Mouse (Mus musculus) hindbrain, postnatal 0 days (tissue): Measurements from ENCODE around the gene Cdc20. TPM values are rescaled to one million over a fixed set of nuclear protein-coding genes. Genes with fewer than 3 reads are reported as not detected.

Experiments
- ATAC-seq: fragments of 200-750 bp; cut with Nextera tagmentation; 2 replicates; pipeline ENCODE4 v1.8.0; 2017; ENCODE audit warnings: mild to moderate bottlenecking, moderate TSS enrichment, moderate library complexity
- DNase-seq: peaks from one replicate; pipeline ENCODE4 v3.0.0-alpha.2; 2015; ENCODE audit warnings: low spot score
- H3K27ac ChIP-seq: fragments of 300-500 bp; sonication (generic); 2 replicates; pipeline ENCODE4 v1.5.1; 2014; ENCODE audit warnings: mild to moderate bottlenecking
- H3K27me3 ChIP-seq: fragments of 300-500 bp; sonication (generic); 2 replicates; pipeline ENCODE4 v1.6.1; 2014; ENCODE audit warnings: low read length, mixed read lengths; ENCODE audit not compliant: insufficient read depth
- H3K36me3 ChIP-seq: fragments of 300-500 bp; sonication (generic); 2 replicates; pipeline ENCODE4 v1.6.1; 2014; ENCODE audit warnings: low read length, mixed read lengths; ENCODE audit not compliant: insufficient read depth
- H3K4me1 ChIP-seq: fragments of 300-500 bp; sonication (generic); 2 replicates; pipeline ENCODE4 v1.6.1; 2014; ENCODE audit warnings: antibody characterized with exemption, low read length, mixed read lengths; ENCODE audit not compliant: insufficient read depth
- H3K4me2 ChIP-seq: fragments of 300-500 bp; sonication (generic); 2 replicates; pipeline ENCODE4 v1.6.1; 2014; ENCODE audit warnings: low read depth, mild to moderate bottlenecking, low read length, moderate library complexity, mixed read lengths
- H3K4me3 ChIP-seq: fragments of 300-500 bp; sonication (generic); 2 replicates; pipeline ENCODE4 v1.5.1; 2014; ENCODE audit warnings: low read length
- H3K9ac ChIP-seq: fragments of 300-500 bp; sonication (generic); replicated peaks from 2 replicates; pipeline ENCODE4 v1.6.1; 2014; ENCODE audit warnings: mild to moderate bottlenecking, low read length, moderate library complexity, mixed read lengths
- H3K9me3 ChIP-seq: fragments of 300-500 bp; sonication (generic); 2 replicates; pipeline ENCODE4 v1.6.1; 2016; ENCODE audit warnings: low read length, mixed read lengths
- CTCF ChIP-seq: IDR thresholded peaks from 2 replicates; pipeline ENCODE4 v1.5.1; 2016; ENCODE audit warnings: antibody characterized with exemption, control low read depth, low read depth
- WGBS: fragments of 180-500 bp; shearing (Covaris S2); extraction: QIAGEN DNeasy Blood & Tissue Kit; methylation state at CpG from one replicate; pipeline ENCODE4 v1.1.7; 2014; 5-methylcytosine and 5-hydroxymethylcytosine counted together
- polyA plus RNA-seq: library from polyadenylated mRNA; unstranded; fragments of >200 nt; fragmentation: Nextera tagmentation; extraction: Ambion mirVana; gene quantifications from 2 replicates; pipeline ENCODE4 v1.2.1, GENCODE M21; 2015
- total RNA-seq: library from RNA; depleted of rRNA; stranded (reverse); fragments of >200 nt; gene quantifications from 2 replicates; pipeline ENCODE4 v1.2.3, GENCODE M21; 2014; rRNA removed

Cdc20 gene
- total and polyA plus RNA-seq, 2 experiments from 2014 or later: 36.3 to 40.7 TPM

- ATAC-seq: no peak
- no peaks in the 10 kb centered on the region for H3K4me1 ChIP-seq
- H3K4me2 ChIP-seq: no peak overlapping the region
- WGBS: 96% methylated on average over 6 of the region's 6 CpGs
- H3K36me3 ChIP-seq: peaks cover 79% of the 10 kb centered on the region
- no peak for TF ChIP-seq CTCF
- no peak for DNase-seq
- H3K9me3 ChIP-seq: no peaks in the 10 kb centered on the region
- no peaks in the 10 kb centered on the region for H3K27me3 ChIP-seq
- H3K9ac ChIP-seq: no peak overlapping the region
- no peak overlapping the region for H3K27ac ChIP-seq
- no peak overlapping the region for H3K4me3 ChIP-seq
Observed at GRCm38 (mm10) chr4:118394505-118394904, 42.6 kb downstream of the Cdc20 start.

DNA sequence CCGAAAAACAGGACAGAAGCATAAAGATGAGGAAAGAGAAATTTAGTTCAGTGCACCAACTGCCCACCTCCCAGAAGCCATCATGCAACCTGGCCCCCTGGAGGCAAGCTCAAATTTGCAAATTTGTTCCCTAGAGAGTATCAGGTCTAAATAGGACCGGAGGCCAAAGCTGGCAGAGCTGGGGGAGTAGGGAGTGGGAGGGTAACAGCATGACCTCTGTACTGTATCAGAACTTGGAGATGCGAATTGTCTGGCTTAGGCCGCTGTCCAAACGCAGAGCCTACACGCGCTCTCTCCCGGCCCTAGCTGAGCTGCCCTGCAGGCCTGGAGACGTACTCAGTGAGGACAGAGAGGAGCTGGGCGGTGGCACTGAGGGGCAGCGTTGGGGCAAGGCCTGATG, 47.0 kb downstream of the Cdc20 start:
- H3K4me3 ChIP-seq: no peak overlapping the region
- H3K27ac ChIP-seq: no peak overlapping the region
- DNase-seq: no peak
- H3K27me3 ChIP-seq: no peaks in the 10 kb centered on the region
- no peak for TF ChIP-seq CTCF
- no peaks in the 10 kb centered on the region for H3K9me3 ChIP-seq
- peaks cover 88% of the 10 kb centered on the region for H3K36me3 ChIP-seq
- no peak overlapping the region for H3K4me2 ChIP-seq
- WGBS: 93% methylated on average over 11 of the region's 11 CpGs
- no peaks in the 10 kb centered on the region for H3K4me1 ChIP-seq
- no peak overlapping the region for H3K9ac ChIP-seq
- ATAC-seq: no peak

GRCm38 (mm10) chr4:118387316-118387715, 49.8 kb downstream of the Cdc20 start:
- TF ChIP-seq CTCF: no peak
- Histone ChIP-seq H3K27ac (no peak overlapping the region), H3K4me2 (no peak overlapping the region), H3K4me3 (no peak overlapping the region), H3K27me3 (no peaks in the 10 kb centered on the region), H3K4me1 (no peaks in the 10 kb centered on the region), H3K9me3 (no peaks in the 10 kb centered on the region), H3K9ac (no peak overlapping the region), H3K36me3 (peaks cover 95% of the 10 kb centered on the region)
- no peak for DNase-seq
- 90% methylated on average over 8 of the region's 8 CpGs for WGBS
- ATAC-seq: no peak

DNA sequence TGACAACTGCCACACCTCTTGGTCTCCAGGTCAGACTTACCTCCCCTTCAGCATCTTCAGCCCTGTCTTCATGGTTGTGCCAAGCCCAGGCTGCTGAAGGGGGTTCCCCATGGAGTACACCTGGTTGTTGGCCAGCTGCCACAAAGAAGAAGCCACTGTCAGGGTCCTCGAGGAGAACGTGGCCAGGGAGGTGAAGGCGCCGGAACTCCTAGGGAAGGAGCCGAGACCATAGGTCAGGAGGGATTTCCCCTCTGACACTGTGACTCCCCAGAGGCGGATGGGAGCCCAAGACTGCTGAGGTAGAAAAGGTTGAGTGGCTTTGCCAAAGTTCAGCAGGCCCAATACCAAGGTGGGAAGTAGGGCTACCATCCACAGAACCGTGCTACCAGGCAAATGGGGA, 53.9 kb downstream of the Cdc20 start:
- Histone ChIP-seq H3K36me3 (peaks cover 91% of the 10 kb centered on the region), H3K27ac (no peak overlapping the region), H3K4me1 (no peaks in the 10 kb centered on the region), H3K4me3 (no peak overlapping the region), H3K27me3 (no peaks in the 10 kb centered on the region), H3K9me3 (no peaks in the 10 kb centered on the region), H3K4me2 (no peak overlapping the region), H3K9ac (no peak overlapping the region)
- TF ChIP-seq CTCF: no peak
- 86% methylated on average over 7 of the region's 7 CpGs for WGBS
- DNase-seq (no peak), ATAC-seq (no peak)

Other genes starting within 250 kb of the Cdc20 start
- gene Ptprf, start 145.9 kb downstream of the Cdc20 start, total RNA-seq: 178 and 196 TPM in 2 replicates
- 39.2 and 44.4 TPM in 2 replicates for gene Ptprf, start 145.9 kb downstream of the Cdc20 start, polyA plus RNA-seq
- gene Szt2, start 28.1 kb downstream of the Cdc20 start, total RNA-seq: 22.4 and 23.1 TPM in 2 replicates
- gene Szt2, start 28.1 kb downstream of the Cdc20 start, polyA plus RNA-seq: 4.2 and 5.2 TPM in 2 replicates
- gene Med8, start 28.0 kb downstream of the Cdc20 start, total RNA-seq: 33.5 and 48.8 TPM in 2 replicates
- gene Med8, start 28.0 kb downstream of the Cdc20 start, polyA plus RNA-seq: 100 and 102 TPM in 2 replicates
- gene Elovl1, start 9.3 kb downstream of the Cdc20 start, total RNA-seq: 31.1 and 35.9 TPM in 2 replicates
- gene Elovl1, start 9.3 kb downstream of the Cdc20 start, polyA plus RNA-seq: 32.9 and 34.2 TPM in 2 replicates
- not detected in 2 replicates for gene Mpl, start 20.2 kb upstream of the Cdc20 start, total RNA-seq
- gene Mpl, start 20.2 kb upstream of the Cdc20 start, polyA plus RNA-seq: 0.18 TPM in 1 of 2 replicates, not detected in the other
- gene Tie1, start 52.7 kb upstream of the Cdc20 start, total RNA-seq: 15.9 and 20.2 TPM in 2 replicates
- gene Tie1, start 52.7 kb upstream of the Cdc20 start, polyA plus RNA-seq: 10.5 and 11.6 TPM in 2 replicates
- gene 2610528J11Rik, start 89.6 kb upstream of the Cdc20 start, total RNA-seq: not detected in 2 replicates
- not detected in 2 replicates for gene 2610528J11Rik, start 89.6 kb upstream of the Cdc20 start, polyA plus RNA-seq
- gene Tmem125, start 106.7 kb upstream of the Cdc20 start, total RNA-seq: 0.90 and 4.8 TPM in 2 replicates
- 0.64 and 0.83 TPM in 2 replicates for gene Tmem125, start 106.7 kb upstream of the Cdc20 start, polyA plus RNA-seq
- gene Cfap57, start 183.4 kb upstream of the Cdc20 start, total RNA-seq: 0.65 and 1.3 TPM in 2 replicates
- 0.70 and 1.2 TPM in 2 replicates for gene Cfap57, start 183.4 kb upstream of the Cdc20 start, polyA plus RNA-seq
- gene Ebna1bp2, start 183.4 kb upstream of the Cdc20 start, total RNA-seq: 31.6 and 40.0 TPM in 2 replicates
- gene Ebna1bp2, start 183.4 kb upstream of the Cdc20 start, polyA plus RNA-seq: 85.4 and 98.5 TPM in 2 replicates
- not detected in 2 replicates for gene Olfr62, start 221.6 kb upstream of the Cdc20 start, total RNA-seq
- not detected in 2 replicates for gene Olfr62, start 221.6 kb upstream of the Cdc20 start, polyA plus RNA-seq